Mouse (Mus musculus): ENCODE measurements at regions not wholly inside any gene's neighbourhood (a gene's known extent, or its start where the extent isn't known, plus 50 kb on each side); places are given as distances from the start of the nearest gene placed in this dataset.

GRCm38 (mm10) chr8:93691375-93691774, 118.4 kb upstream of the Gnao1 start:
- DNase-seq, result no peak

- no peak for DNase-seq
Measured at GRCm38 (mm10) chr8:93691826-93692225, 117.9 kb upstream of the Gnao1 start.

DNA sequence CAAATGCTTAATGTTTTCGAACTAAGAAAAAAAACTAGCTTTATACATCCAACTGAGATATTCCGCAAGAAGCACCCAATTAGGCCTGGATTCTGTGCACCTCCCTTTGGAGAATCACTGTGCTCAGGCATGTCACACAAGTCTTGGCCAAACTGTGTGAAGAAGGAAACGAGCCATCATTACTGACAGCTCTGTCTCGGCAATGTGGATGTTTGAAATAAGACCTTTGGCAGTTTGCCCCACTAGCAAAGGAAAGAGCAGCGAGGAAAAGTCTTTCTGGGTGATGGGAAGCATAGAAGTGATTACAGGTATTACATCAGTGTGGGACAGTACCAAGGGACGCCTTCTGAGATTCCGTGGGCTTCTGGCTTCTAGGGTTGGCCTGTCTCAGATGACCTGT, 112.6 kb upstream of the Gnao1 start:
- DNase-seq, result no peak

GRCm38 (mm10) chr8:93698508-93698907, 111.3 kb upstream of the Gnao1 start:
- no peak for DNase-seq

DNA sequence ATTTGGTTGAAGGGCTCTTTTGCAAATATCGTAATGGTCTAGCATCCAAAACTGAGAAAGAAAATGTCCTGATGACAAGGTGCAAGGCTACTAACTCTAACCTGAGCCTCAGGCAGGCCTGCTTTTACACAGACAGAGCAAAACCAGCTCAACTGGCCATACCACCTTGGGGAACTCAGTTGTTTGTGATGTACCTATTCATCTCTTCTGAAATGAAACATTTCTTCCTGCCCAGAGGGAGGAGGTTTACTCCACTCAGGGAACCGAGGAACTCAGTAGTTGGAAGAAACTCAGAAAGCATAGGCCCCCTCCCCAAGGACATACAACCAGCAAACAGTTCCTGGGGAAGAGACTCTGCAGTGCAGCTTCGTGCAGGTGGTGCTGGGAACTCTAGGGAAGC, 108.4 kb upstream of the Gnao1 start:
- DNase-seq, result no peak

GRCm38 (mm10) chr8:93712066-93712706, 97.6 kb upstream of the Gnao1 start:
- no peak for DNase-seq

DNA sequence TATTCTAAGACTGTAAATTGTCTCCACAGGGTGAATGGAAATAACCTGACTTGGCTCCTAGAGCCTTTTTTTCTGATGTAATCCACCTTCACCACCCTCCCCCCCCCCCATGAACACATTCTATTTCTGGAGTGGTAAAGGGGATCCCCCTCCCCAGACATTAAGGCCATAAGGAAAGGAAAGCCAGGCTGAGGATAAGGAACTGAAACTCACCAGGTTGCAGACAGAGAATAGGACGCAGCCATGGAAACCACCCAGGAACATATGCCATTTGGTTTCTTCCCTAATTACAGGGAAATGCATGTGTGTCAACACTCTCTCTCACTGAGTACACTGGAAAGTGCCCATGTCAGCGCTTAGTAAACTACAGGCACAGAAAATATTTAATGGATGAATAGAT, 96.5 kb upstream of the Gnao1 start:
- DNase-seq, result no peak

- DNase-seq, result no peak
Measured at GRCm38 (mm10) chr8:93724896-93725489, 84.8 kb upstream of the Gnao1 start.

DNA sequence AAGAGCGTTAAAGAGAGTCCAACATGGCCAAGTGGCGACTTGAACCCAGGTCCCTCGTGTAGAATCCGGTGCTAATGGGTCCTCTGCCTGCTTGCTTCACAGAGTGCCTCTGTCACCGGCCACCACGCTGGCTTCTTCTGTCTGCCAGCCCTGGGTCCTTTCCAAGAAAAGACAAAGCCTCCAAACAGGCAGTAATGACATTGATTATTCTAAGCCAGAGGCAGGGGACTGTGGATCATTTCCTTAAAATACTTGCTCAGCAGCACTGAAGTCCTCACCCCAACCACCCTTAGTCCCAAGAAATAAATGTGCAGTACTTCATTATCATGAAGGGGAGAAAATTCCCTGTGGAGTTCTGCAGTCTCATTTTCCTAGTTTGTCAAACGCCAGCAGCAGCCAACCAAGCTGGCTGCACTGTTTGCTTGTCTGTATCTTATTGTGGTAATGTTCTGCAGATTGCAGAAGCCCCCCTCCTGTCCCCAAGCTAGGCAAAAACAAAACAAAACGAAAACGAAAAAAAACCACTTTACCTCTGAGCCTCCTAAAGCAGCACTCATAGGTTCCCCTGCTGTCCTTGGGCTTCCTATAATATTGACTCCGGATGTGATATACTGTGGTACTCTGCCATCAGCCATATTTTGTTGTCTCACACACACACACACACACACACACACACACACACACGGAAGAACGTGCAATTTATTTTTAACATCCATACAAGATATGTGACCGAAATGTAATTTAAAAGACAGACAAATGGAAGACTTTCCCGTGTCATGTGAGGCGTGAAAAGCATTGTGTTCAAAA, 80.4 kb upstream of the Gnao1 start:
- no peak for DNase-seq

- no peak for DNase-seq
Measured at GRCm38 (mm10) chr8:93730738-93731700, 78.7 kb upstream of the Gnao1 start.

GRCm38 (mm10) chr8:93734818-93735217, 74.9 kb upstream of the Gnao1 start:
- no peak for DNase-seq

- DNase-seq, result no peak
Measured at GRCm38 (mm10) chr8:93740281-93740680, 69.5 kb upstream of the Gnao1 start.

GRCm38 (mm10) chr8:93748720-93749119, 61.0 kb upstream of the Gnao1 start:
- DNase-seq, result no peak

DNA sequence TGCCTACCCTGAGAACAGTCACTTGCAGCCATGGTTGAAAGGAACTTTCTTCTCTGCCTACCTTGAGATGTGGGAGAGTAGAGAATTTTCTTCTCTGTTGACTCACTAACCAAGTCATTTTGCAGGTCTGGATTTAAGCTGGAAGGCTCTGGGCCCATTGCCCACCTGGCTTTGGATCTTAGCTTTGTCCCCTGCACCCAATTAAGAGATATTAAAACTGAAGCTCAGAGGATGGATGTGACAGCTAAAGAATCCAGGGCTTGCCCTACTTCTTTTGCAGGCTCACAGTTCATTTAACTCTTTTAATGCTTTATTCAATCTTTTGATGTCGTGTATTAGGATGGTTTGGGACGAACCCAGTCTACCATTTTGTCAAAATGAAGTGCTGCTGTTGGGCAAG, 58.8 kb upstream of the Gnao1 start:
- no peak for DNase-seq

- DNase-seq, result no peak
Measured at GRCm38 (mm10) chr8:93755981-93756380, 53.8 kb upstream of the Gnao1 start.
